Mouse (Mus musculus) hindbrain, embryonic 10.5 days (tissue): ENCODE data around the gene Pcp4l1. TPM values are rescaled to one million over a fixed set of nuclear protein-coding genes. Genes with fewer than 3 reads are reported as not detected.
A peak's percentile ranks its signal among the peaks of the same experiment; 100 is the strongest.

ENCODE experiments used
- DNase-seq: peaks from one replicate; pipeline ENCODE4 v3.0.0-alpha.2; 2017; ENCODE audit warnings: low spot score
- H3K27ac ChIP-seq: fragments of 300-500 bp; sonication (generic); 2 replicates; pipeline ENCODE4 v1.5.1; 2016; ENCODE audit warnings: mild to moderate bottlenecking, moderate library complexity
- H3K27me3 ChIP-seq: fragments of 300-500 bp; sonication (generic); 2 replicates; pipeline ENCODE4 v1.6.1; 2016; ENCODE audit warnings: mild to moderate bottlenecking; ENCODE audit not compliant: poor library complexity, insufficient read depth, severe bottlenecking
- H3K36me3 ChIP-seq: fragments of 300-500 bp; sonication (generic); 2 replicates; pipeline ENCODE4 v1.6.1; 2016; ENCODE audit warnings: mild to moderate bottlenecking, moderate library complexity
- H3K4me1 ChIP-seq: fragments of 300-500 bp; sonication (generic); replicated peaks from 2 replicates; pipeline ENCODE4 v1.6.1; 2016; ENCODE audit warnings: mild to moderate bottlenecking
- H3K4me3 ChIP-seq: fragments of 300-500 bp; sonication (generic); 2 replicates; pipeline ENCODE4 v1.5.1; 2016; ENCODE audit warnings: mild to moderate bottlenecking, moderate library complexity
- H3K9me3 ChIP-seq: fragments of 300-500 bp; sonication (generic); 2 replicates; pipeline ENCODE4 v1.6.1; 2016; ENCODE audit warnings: mild to moderate bottlenecking, moderate library complexity
- WGBS: fragments of 180-500 bp; shearing (Covaris S2); methylation state at CpG from one replicate; pipeline ENCODE4 v1.1.7; 2016; 5-methylcytosine and 5-hydroxymethylcytosine counted together
- polyA plus RNA-seq: library from polyadenylated mRNA; unstranded; fragments of >200 nt; fragmentation: Nextera tagmentation; extraction: Ambion mirVana; gene quantifications from 2 replicates; pipeline ENCODE4 v1.2.1, GENCODE M21; 2016

Pcp4l1 gene
- polyA plus RNA-seq, 1 experiment from 2014 or later, result 32.8 TPM

DNA sequence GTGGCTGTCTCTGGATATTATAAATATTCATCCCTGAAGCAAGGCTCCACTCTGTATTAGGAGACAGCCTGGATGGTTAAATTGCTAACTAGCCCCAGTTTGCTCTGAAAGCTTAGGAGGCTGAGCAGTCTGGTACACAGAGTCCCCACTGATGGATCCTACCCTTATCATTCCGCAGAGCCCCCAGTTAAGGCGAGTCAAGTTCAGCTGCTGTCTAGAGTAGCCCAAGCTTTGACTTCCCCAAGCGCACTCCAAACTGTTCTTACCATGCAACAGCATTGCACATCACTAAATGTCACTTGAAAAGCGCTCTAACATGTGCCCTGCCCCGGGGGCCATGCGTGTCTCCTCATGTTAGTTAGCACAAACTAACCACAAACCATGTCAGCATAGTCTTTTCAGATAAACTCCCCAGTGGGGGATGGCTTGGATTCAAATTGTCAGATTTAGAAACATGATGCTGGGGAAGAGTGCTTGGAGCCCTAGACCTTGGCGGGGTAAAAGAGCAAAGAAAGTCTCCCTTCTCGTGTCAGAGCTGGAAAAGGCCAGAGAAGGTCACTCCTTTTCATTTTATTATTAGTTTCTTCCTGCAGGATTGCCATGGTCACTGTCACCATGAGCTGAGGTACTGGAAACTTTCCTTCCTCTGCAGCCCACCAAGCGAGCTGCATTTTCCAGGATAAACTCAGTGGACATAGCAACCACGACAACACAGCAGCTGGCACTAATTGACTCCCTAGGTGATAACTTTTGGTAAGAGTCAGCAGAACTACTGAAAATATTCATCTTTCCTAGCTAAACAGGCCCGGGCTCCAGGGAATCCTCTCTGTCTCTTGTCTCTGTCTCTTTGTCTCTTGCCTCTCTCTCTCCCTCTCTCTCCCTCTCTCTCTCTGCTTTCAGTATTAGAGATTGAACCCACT, 1.9 kb downstream of the Pcp4l1 start:
- peaks cover 98% of the 10 kb centered on the region for H3K27me3 ChIP-seq
- peaks cover 51% of the 10 kb centered on the region for H3K4me1 ChIP-seq
- 0 out of 2 replicates have a peak overlapping the region, but pooled peaks have one; percentile 5 for H3K27ac ChIP-seq
- WGBS, result 24% methylated on average over 11 of the region's 11 CpGs
- no peaks in the 10 kb centered on the region for H3K9me3 ChIP-seq
- H3K4me3 ChIP-seq, result peak overlapping the region; percentile 67
- H3K36me3 ChIP-seq, result no peaks in the 10 kb centered on the region
- DNase-seq, result peak; percentile 25

DNA sequence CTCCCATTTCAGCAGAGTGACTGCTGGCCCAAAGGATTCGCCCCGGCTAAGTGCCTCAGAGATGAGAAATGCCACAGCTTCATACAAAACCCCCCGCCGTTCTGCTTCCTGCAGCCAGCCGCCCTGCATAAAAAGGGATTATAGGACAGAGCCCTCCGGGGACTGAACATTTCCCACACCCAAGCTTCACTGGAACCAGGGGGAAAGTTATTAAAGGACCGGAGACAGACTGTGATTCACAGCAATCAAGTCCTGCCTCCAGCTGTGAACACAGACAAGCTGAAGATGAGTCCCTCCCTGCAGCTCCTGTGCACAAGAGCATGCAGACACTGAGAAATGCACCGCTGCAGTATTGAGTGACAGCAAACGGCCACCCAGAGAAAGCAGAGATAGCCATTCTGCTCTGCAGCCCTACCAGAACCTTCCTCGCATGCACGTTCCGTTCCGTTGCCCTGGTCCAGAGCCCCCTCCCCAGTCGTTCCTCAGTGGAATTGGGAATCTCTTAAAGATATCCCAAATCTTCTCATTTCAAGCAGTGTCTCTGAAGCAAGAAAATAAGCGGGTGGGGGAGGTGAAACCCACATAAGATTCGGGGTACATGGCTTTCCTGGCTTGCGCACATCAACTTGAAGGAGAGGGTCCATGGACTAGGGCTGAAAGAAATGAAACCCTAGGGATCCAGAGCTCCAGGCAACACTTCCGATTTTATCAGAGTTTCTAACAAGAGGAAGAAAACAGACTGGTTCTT, 2.8 kb downstream of the Pcp4l1 start:
- Histone ChIP-seq H3K27ac (peak overlapping the region; percentile 9), H3K36me3 (no peaks in the 10 kb centered on the region), H3K27me3 (peaks cover 89% of the 10 kb centered on the region), H3K4me1 (peaks cover 60% of the 10 kb centered on the region), H3K4me3 (peak overlapping the region; percentile 67), H3K9me3 (no peaks in the 10 kb centered on the region)
- 2% methylated on average over 18 of the region's 18 CpGs for WGBS
- peak; percentile 47 for DNase-seq

DNA sequence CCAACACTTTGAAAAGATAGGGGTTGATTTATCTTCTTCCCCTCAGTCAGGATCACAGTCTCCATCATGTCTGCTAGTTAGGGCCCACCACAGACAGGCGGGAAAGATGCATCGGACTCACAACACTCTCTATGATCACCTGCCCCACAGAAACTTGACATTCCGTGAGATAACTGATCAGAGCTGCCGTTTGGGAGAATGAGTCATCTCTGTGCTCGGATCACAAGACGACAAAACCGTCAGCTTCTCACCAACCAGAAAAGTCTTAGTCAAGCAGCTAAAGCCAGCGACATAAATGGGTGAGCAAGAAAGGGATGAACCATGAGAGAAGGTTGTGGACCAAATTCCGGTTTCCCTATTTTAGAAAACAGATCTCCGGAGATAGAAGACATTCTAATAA, 3.8 kb downstream of the Pcp4l1 start:
- 53% methylated on average over 10 of the region's 10 CpGs for WGBS
- Histone ChIP-seq H3K27ac (no peak overlapping the region), H3K4me3 (peak overlapping the region; percentile 67; the same call in 1 of the 2 replicates), H3K36me3 (no peaks in the 10 kb centered on the region), H3K4me1 (peaks cover 69% of the 10 kb centered on the region), H3K27me3 (peaks cover 80% of the 10 kb centered on the region), H3K9me3 (no peaks in the 10 kb centered on the region)
- DNase-seq, result no peak

DNA sequence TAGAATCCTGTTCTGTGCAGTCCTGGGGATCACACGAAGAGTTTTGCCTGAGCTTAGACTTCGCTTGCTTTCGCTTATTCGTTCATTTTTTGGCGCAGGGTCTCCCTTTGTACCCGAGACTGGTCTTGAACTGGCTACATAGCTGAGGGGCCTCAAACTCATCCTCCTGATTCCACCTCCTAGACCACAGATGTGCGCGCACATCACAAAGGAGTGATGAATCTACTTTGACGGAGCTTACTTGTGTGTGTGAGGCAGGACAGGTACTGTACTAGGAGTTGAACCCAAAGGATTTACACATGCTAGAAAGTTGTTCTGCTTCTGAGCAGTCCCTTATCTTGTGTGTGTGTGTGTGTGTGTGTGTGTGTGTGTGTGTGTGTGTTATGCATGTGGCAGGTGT, 5.2 kb downstream of the Pcp4l1 start:
- peaks cover 74% of the 10 kb centered on the region for H3K4me1 ChIP-seq
- no peaks in the 10 kb centered on the region for H3K36me3 ChIP-seq
- H3K27me3 ChIP-seq, result peaks cover 68% of the 10 kb centered on the region
- WGBS, result 93% methylated on average over 9 of the region's 9 CpGs
- no peak for DNase-seq
- H3K4me3 ChIP-seq, result no peak overlapping the region
- H3K9me3 ChIP-seq, result no peaks in the 10 kb centered on the region
- H3K27ac ChIP-seq, result no peak overlapping the region

DNA sequence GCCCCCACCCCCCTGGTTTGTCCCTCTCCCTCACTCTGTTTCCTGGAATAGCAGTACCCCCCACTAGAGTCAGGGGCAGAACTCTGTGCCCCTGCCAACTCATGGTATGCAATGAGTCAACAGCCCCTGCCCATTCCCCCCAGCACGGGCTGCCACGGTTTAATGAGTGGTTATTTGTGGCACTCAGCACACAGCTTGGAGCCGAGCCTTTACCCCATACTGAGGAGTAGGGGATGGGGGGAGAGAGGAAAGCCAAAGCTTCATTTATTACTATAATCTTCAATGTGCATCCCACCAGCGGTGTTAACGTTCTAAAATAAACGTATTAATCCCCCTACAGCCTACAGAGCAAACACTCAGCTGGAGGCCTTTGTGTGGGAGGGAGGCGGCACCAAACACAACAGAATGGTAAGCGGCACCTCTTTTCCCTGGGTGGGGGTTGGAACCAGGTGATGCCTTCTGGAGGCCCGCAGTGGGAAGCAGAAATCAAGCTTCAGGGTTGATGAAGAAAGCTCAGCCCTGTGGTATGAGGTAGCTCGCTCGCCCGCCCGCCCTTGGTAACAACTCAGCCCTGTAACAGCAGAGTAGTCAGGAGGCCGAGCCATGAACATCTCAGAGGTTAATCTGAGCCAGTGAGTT, 6.5 kb downstream of the Pcp4l1 start:
- Histone ChIP-seq H3K4me3 (peak overlapping the region; percentile 16; the same call in 1 of the 2 replicates), H3K9me3 (no peaks in the 10 kb centered on the region), H3K4me1 (peaks cover 66% of the 10 kb centered on the region), H3K27ac (peak overlapping the region; percentile 80), H3K27me3 (peaks cover 56% of the 10 kb centered on the region), H3K36me3 (no peaks in the 10 kb centered on the region)
- no peak for DNase-seq
- 29% methylated on average over 14 of the region's 14 CpGs for WGBS

DNA sequence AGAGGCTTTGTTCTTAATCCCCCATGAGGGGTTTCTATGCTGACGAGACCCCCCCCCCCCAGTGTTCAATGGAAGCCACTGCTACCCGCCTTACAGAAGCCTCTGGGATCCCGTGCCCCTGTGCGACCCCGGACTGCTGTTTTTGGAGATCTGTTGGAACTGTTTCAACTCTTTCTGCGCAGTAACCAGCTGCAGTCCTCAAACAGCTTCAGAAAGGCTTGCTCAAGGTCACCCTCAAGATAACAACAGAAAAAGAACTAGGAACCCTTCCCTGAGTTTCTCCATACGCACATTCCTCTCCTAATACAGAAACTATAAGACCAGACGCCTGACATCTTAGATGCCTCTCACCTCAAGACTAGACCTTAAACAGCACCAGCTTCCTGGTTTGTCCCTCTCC, 7.0 kb downstream of the Pcp4l1 start:
- peak; percentile 30 for DNase-seq
- Histone ChIP-seq H3K4me3 (peak overlapping the region; percentile 16; the same call in 1 of the 2 replicates), H3K9me3 (no peaks in the 10 kb centered on the region), H3K36me3 (no peaks in the 10 kb centered on the region), H3K27ac (peak overlapping the region; percentile 80), H3K4me1 (peaks cover 61% of the 10 kb centered on the region), H3K27me3 (peaks cover 51% of the 10 kb centered on the region)
- 14% methylated on average over 8 of the region's 8 CpGs for WGBS

DNA sequence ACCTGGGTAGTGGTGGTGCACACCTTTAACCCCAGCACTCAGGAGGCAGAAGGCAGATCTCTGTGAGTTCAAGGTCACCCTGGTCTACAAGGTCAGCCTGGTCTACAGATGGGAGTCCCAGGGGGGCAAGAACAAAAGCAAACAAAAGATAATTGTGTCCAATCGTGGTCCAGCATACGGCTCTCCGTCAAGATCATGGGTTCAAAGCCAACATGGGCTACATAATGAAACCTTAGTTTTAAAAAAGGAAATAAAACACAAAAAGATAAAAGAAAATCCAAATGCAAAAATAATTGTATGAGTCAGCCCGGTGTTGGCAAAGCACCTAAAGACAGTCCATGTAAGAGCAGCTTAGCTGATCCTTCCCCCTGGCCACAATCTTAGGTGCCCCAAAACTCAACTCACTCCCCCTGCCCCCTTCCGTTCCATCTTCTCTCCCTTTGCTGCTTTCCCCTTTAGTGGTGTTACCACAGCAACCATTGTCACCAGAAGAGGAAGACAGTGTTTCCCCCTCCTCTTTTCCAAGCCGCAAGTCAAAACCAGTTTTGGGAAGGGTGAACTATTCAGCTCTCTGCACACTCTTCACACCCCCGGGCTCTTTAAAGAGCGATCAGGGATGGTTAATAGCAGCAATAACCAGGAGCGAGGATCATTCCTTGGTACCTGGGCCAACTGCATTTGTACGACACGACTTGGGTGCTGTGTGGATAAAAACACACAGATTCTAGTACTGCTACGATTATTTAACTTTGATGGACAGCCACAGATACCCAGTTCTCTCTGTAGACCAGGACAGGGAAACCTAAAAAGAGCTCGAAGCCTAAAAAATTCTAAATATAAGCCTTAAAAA, 8.0 kb downstream of the Pcp4l1 start:
- DNase-seq, result peak; percentile 28
- 35% methylated on average over 13 of the region's 13 CpGs for WGBS
- peak overlapping the region; percentile 14; the same call in 1 of the 2 replicates for H3K4me3 ChIP-seq
- H3K27me3 ChIP-seq, result peaks cover 41% of the 10 kb centered on the region
- no peaks in the 10 kb centered on the region for H3K9me3 ChIP-seq
- H3K27ac ChIP-seq, result peak overlapping the region; percentile 80
- H3K4me1 ChIP-seq, result peaks cover 51% of the 10 kb centered on the region
- no peaks in the 10 kb centered on the region for H3K36me3 ChIP-seq

DNA sequence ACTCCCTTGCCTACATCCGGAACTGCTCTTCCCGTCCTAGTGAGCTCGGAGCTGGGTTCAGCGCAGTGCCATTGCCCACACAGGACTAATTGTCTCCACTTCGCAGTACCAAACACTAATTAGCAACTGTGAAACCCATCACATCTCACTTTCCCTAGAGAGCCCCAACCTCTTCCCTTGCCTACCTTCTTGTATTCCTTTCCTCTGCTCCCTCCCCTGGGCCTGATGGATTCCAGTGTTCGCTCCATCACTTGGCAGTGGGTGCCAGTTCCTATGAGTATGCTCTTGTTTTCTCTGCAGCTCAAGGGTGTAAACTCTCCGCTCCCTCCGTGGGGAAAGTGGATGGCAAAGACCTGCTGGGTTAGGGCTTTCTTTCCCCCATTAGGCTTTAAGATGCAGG, 10.4 kb downstream of the Pcp4l1 start:
- DNase-seq, result no peak
- peaks cover 43% of the 10 kb centered on the region for H3K4me1 ChIP-seq
- H3K9me3 ChIP-seq, result no peaks in the 10 kb centered on the region
- no peaks in the 10 kb centered on the region for H3K36me3 ChIP-seq
- H3K27me3 ChIP-seq, result peaks cover 17% of the 10 kb centered on the region
- H3K27ac ChIP-seq, result no peak overlapping the region
- WGBS, result 75% methylated on average over 8 of the region's 8 CpGs
- H3K4me3 ChIP-seq, result no peak overlapping the region

DNA sequence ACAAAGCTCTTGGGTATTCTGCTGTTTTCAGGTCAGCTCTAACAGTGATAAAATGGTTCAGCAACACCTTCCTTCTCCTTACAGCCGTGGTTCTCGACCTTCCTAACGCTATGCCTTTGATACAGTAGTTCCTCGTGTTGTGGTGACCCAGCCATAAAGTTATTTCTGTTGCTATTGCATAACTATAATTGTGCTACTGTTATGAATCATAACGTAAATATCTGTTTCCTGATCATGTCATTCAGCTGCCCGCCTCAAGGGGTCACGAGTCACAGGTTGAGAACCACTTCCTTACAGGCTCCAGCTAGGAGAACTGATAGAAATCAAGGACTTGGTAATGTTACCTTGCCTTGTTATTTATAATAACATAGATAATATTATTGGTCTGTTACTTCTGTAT, 11.8 kb downstream of the Pcp4l1 start:
- peaks cover 4% of the 10 kb centered on the region; the same call in 1 of the 2 replicates for H3K27me3 ChIP-seq
- no peak for DNase-seq
- H3K27ac ChIP-seq, result no peak overlapping the region
- no peaks in the 10 kb centered on the region for H3K36me3 ChIP-seq
- no peak overlapping the region for H3K4me3 ChIP-seq
- H3K4me1 ChIP-seq, result peaks cover 36% of the 10 kb centered on the region
- no peaks in the 10 kb centered on the region for H3K9me3 ChIP-seq
- 88% methylated on average over 7 of the region's 7 CpGs for WGBS

DNA sequence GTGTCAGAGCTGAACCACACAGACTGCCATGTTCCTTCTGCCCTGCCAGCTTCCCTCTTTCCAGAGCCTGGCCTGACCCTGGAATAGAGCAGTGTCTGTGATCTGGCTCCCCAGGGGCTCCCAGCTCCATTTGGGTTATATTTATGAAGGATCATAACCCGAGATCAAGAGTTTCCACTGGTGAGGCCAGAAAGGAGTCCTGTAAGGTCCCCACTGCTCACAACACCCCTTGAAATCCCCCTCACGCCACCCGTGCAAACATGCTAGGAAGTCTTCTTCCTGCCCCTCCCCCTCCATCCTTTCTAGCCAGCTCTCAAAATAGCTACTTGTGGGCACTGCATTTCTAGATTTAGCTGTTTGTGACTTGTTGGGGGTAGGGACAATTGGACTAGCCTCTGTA, 12.4 kb downstream of the Pcp4l1 start:
- WGBS, result 76% methylated on average over 3 of the region's 3 CpGs
- Histone ChIP-seq H3K4me3 (no peak overlapping the region), H3K9me3 (no peaks in the 10 kb centered on the region), H3K4me1 (peaks cover 29% of the 10 kb centered on the region), H3K27ac (peak overlapping the region; percentile 12; the same call in 1 of the 2 replicates), H3K36me3 (no peaks in the 10 kb centered on the region), H3K27me3 (0 out of 2 replicates have a peak, but pooled peaks cover 3% of the 10 kb centered on the region)
- DNase-seq, result no peak

DNA sequence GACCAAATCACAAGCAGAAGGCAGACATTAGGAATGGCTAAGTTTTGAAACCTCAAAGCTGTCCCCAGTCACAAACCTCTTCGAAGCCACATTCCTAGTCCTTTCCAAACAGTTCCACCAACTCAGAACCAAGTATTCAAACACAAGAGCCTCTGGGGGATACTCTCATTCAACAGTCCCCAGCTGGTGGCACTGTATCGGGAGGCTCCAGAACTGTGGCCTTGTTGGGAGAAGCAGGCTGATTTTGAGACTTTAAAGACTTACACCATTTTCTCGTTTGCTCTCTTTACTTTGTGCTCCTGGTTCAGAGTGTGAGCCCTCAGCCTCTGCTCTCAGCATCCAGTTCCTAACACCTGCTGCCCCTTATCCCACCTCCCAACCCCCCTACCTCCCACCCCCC, 13.0 kb downstream of the Pcp4l1 start:
- H3K4me3 ChIP-seq, result no peak overlapping the region
- no peak overlapping the region for H3K27ac ChIP-seq
- 81% methylated on average over 3 of the region's 3 CpGs for WGBS
- DNase-seq, result no peak
- no peaks in the 10 kb centered on the region for H3K36me3 ChIP-seq
- peaks cover 23% of the 10 kb centered on the region for H3K4me1 ChIP-seq
- H3K27me3 ChIP-seq, result 0 out of 2 replicates have a peak, but pooled peaks cover 3% of the 10 kb centered on the region
- H3K9me3 ChIP-seq, result no peaks in the 10 kb centered on the region
